Mouse (Mus musculus) telencephalon, adult 2 months (tissue): ENCODE data around the gene 1700003E16Rik.

ENCODE experiments used
- DNase-seq: peaks from one replicate; pipeline ENCODE4 v3.0.0-alpha.2; 2011; ENCODE audit warnings: low read depth, low spot score

Gene 1700003E16Rik

DNA sequence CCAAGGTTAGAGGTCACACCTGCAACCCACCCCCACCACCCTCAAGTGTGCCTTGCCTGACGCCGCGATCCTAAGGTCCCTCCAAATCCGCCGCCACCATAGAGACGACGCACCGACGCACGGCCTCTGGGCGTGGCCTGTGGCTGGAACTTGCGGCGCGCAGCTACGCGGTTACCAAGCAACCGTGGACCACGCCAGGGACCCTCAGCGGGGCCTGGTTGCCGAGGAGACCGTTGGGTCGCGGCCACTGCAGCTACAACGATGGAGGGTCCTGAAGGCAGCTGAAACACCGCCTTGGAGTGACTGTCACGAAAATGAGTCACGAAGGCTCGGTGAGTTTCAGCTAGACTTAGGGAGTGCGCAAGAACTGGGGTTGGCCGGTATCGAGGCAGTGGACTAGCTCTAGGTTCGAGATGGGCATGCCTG is at the start of gene 1700003E16Rik, which contains the start of gene Wdr54:
Gene 1700003E16Rik, plus strand, starts transcription at position 146 of the 426 bp plus-strand sequence.
Gene Wdr54, minus strand, starts transcription at position 139 of the 426 bp plus-strand sequence.
- DNase-seq = no peak

DNA sequence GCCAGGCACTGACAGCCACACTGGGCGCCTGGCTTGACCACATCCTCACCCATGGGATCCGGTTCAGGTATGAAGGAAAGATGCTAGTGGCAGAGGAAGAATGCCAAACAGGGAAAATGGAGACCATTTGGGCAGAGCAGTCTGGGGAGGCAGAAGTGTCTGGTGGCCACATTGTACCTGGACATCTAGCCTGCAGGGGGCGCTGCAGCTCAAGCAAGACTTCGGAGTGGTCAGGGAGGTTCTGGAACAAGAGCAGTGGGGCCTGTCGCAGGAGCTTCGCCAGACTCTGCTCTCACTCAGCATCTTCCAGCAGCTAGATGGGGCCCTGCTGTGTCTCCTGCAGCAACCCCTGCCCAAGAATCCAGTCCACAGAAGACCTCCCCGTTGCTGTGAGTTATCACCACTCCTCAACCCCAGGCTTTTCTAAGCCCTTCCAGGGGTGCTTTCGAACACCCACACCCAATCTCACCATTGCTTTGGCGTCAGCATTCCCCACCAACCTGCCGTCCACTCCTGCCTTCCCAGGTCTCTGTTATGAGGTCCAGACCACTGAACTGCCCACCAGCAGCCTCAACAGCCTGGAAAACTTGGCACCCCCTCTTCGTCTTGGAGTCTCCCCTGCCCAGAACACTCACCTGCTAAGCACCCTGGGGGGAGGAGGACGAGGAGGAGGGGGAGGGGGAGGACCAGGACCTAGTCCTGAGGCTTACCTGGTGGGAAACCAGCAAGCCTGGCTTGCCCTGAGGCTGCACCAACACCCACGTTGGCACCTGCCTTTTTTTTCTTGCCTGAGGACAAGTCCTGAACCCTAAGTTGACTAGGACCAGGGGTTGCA is 48.4 kb upstream of the 1700003E16Rik start:
- peak; percentile 31 for DNase-seq

DNA sequence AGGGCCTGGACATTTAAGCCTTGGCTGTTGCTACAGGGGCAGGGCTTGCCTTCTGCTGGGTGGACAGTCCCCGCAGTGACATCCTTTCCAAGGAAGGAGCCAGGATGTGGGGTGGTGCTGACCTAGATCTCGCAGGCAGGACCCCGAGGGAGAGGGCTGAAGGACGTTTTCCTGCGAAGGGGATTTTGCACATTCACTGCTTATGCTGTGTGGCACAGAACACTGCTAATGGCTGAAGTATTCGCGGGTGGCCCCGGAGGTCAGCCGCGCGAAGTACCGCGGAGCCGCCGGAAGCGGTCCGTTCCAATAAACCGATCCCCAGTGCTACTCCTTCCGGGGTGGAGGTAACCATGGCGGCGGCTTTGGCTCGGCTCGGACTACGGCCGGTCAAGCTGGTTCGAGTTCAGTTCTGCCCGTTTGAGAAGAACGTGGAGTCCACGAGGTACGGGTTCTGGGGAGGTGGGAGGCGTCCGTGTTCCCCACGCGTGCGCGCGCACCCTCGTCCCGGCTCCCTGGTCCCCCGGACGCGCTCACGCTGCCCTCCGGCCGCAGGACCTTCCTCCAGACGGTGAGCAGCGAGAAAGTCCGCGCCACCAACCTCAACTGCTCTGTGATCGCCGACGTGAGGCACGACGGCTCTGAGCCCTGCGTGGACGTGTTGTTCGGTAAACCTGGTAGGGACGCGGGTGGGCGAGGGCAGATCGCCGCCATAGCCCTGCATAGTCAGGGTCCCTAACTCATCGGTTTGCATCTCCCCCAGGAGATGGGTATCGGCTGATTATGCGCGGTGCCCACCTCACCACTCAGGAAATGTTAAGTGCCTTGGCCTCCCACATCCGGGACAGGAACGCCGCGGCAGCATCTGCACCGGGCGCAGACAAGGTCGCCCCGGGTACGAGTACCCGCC is 47.2 kb upstream of the 1700003E16Rik start, which contains the start of gene Mrpl53:
Gene Mrpl53, plus strand, starts transcription at position 279 of the 907 bp plus-strand sequence.
- DNase-seq = peak; percentile 54

DNA sequence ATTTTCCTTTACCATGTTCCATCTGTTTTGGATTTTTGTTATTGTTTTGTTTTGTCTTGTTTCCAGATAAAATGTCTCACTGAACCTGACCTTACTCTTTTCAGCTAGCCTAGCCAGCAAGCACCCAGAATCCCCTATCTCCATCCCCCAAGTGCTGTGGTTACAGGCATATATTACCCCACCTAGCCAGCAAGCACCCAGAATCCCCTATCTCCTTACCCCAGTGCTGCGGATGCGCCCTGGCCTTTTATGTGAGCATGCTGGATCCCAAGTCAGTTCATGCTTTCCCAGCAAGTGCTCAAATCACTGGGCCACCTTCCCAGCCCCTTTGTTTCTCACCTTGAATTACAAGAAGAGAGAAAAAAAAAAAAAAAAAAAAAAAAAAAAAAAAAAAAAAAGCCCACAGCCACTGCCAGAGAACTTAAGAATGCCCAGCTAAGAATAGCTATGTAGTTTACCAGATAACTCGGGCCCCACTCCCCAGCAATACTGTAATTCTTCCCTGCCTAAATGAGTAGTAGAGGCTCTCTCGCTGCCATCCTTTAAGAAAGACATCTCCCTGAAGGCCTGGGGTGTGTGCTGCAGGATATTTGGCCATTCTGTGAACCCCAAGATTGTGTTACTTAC is 44.6 kb upstream of the 1700003E16Rik start:
- DNase-seq = no peak

DNA sequence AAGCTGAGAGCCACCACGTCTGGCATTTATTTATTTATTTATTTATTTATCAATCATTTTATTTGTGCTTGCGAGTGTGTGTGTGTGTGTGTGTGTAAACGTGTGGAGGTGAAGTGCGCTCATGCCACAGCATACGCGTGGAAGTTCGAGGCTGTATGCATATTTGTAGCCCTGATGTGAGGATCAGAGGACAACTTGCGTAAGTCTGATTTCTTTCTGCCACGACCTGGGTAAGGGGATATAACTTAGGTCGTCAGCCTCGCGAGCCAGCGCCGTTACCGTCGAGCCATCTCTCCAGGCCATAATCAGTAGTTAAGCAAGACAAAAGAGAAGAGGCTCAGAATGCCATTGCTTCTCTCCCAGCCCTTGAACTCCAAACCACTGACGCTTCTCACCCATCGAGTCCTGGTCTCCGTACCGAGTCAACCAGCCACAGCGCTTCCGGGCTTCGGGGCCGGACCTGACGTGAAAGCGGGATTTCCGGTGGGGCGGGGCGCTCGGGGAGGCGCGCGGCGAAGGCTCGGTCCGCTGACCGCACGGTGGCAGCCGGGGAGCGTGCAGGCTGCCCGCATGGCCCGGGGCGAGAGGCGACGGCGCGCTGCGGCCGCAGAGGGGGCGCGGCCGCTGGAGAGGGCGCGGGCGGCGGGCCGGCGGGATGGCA is 41.1 kb upstream of the 1700003E16Rik start, which contains the start of gene Mogs:
Gene Mogs, plus strand, starts transcription at position 486 of the 661 bp plus-strand sequence.
- DNase-seq = no peak

DNA sequence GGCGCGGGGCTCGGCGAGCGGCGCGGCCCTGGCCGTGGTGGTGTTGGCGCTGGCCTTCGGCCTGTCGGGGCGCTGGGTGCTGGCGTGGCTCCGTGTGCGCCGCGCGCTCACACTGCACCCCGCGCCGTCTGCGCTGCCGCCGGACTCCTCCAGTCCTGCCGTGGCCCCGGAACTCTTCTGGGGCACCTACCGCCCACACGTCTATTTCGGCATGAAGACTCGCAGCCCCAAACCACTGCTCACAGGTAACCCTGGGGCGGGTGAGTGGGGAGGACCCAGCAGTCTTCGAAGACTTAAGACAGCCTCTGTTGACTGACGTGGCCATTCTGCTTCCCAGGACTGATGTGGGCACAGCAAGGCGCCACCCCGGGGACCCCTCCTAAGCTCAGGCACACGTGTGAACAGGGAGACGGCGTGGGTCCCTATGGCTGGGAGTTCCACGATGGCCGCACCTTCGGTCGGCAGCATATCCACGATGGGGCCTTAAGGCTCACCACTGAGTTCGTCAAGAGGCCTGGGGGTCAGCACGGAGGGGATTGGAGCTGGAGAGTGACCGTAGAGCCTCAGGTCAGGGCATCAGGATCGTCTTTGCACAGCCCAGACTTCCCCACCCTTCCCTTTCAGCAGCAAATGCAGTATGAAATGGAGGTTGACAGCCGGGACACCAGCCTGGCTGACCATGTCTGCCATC is 40.4 kb upstream of the 1700003E16Rik start:
- DNase-seq = no peak

DNA sequence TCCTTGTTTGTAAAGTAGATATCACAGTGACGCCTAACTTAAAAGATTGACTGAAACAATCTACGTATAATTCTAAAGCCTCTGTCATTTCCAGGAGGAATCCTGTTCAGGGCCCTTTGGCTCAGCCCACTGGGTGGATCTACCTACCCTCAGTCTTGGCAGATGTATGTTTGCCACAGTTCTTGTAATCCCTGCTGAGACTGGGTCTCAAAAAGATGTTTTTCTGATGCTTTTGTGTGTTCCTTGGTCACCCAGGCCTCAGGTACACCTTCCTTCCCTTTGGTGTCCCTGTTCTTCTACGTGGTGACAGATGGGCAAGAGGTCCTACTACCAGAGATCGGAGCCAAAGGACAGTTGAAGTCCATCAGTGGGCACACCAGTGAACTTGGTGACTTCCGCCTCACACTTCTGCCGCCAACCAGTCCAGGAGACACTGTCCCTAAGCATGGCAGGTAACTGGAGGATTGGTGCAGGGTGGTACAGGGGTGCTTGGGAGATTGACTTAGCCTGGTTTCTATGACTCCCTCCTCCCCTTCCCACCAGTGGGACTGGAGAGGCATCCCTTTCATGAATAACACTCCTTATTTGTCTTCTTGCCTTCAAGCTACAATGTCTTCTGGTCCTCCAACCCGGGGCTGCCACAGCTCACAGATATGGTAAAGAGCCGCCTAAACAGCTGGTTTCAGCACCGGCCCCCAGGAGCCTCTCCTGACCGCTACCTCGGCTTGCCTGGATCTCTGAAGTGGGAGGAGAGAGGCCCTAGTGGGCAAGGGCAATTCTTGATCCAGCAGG is 39.6 kb upstream of the 1700003E16Rik start:
- no peak for DNase-seq

DNA sequence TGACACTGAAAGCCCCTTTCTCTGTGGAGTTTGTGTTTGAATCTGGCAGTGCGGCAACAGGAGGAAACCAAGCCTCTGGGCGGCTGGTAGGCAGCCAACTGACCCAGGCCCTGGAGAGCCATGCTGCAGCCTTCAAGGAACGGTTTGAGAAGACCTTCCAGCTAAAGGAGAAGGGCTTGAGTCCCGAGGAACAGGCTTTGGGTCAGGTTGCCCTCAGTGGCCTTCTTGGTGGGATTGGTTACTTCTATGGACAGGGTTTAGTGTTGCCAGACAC is 39.1 kb upstream of the 1700003E16Rik start:
- no peak for DNase-seq

DNA sequence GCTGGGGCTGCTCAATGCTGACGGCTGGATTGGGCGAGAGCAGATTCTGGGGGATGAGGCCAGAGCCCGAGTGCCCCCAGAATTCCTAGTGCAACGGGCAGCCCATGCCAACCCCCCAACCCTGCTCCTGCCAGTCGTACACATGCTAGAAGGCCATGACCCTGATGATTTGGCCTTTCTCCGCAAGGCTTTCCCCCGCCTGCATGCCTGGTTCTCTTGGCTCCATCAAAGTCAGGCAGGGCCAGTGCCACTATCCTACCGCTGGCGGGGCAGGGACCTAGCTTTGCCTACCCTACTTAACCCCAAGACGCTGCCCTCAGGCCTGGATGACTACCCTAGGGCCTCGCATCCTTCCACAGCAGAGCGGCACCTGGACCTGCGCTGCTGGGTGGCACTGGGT is 38.6 kb upstream of the 1700003E16Rik start:
- no peak for DNase-seq

DNA sequence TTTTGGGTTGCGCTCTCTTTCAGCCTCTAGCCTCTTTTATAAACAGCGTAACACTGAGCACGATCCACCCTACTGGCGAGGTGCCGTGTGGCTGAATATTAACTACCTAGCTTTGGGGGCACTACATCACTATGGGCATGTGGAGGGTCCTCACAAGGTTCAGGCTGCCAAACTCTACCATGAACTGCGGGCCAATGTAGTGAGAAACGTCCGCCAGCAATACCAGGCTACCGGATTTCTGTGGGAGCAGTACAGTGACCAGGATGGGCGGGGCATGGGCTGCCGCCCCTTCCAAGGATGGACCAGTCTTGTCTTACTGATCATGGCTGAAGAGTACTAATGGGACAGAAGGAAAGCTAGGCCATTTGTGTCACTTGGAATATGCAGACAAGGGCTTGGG is 37.8 kb upstream of the 1700003E16Rik start:
- no peak for DNase-seq

DNA sequence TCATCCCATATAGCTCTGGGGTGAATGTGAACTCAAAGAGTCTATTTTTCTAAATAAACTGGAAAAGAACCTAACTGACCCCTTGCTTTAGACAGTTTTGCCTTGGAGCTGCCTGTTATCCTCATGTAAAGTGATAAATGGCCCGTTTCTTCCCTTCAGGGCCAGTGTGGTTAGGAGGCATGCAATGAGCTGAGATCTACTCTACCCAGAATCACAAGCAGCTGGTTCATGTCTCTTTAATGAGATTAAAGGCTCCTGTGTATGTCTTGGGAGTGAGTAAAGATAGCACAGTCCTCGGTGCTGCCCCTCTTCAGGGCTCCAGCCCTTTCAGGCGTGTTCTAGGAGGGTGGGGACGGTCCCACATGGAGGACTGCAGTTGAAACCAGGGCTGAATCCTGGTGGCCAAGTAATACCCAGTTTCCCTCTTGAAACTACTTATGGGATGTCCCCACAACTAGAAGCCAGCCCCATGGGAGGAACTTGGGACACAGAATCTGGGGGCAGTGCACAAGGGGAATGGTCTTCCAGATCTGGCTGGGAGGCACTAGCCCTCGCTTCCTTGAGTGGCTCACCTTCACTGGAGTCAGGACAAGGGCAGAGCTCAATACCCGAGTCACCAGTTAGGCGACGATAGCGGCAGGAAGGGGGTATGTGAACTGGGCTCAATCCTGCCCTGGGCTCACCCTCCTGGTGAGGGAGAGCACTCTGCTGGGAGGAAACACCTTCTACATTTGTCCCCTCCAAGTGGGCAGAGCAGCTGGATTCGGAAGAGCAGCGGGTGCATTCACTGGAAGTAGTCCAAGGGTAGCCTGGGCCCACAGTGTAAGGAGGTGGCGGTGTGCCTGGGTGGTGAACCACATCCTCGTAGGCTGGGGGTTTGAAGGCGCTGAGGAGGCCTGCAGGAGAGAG is 37.1 kb upstream of the 1700003E16Rik start:
- no peak for DNase-seq

DNA sequence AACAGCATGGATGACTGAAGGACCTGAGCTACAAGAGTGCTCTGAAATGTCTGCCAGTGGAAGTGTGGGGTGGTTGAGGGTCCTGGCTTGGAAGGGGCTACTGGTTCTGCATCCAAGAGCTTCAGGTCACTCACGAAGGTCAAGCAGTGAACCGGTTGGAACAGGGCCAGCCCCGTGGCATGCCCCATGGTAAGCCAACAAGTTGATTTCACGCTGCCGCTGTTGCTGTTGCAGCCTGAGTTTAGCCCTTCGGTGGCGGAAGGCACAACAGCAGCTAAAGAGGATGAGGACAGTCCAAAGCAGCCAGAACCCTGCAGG is 36.5 kb upstream of the 1700003E16Rik start:
- no peak for DNase-seq

DNA sequence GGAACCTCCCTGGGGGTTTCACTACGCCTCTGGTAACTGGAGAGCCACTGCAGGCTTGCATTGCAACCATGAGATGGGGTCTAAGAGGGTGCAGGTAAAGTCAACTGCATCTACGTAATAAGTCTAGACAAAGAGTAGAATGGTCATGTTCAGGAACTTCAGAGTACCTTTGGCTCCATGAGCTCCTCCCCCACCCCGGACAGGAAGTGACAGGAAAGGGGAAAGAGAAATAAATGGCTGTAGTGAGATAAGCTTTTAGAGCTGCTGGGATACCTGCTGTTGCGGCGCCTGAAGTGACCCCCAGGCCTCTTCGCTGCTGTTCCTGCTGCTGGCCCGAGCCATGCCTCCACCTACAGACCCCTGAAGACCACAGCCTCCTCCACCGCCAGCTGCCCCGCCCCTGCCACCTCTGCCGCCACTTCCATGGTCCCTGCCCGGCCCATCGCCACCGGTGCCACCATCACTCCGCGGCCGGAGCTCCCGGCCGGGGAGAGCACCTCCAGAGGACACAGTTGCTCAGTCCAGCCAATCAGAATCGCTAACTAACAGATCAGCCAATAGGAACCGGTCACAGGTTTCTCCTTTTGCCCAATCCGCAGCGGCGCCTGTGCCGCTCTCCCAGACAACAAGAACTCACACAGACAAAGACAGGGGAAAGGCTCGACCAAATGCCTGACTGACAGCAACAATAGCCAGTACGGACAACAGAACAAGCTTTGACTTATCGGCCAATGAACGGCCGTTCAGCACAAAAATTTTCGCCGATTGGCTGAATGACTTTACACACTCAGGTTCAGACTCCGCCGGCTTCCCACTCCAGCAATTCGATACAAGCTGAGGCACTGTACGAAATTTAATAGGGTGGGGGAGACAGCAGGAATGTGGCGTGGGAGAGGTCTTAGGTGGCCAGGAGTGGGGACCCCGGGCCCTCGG is 35.0 kb upstream of the 1700003E16Rik start, which contains the start of gene Wbp1:
Gene Wbp1, minus strand, starts transcription at position 630 of the 933 bp plus-strand sequence.
- DNase-seq = peak; percentile 100

DNA sequence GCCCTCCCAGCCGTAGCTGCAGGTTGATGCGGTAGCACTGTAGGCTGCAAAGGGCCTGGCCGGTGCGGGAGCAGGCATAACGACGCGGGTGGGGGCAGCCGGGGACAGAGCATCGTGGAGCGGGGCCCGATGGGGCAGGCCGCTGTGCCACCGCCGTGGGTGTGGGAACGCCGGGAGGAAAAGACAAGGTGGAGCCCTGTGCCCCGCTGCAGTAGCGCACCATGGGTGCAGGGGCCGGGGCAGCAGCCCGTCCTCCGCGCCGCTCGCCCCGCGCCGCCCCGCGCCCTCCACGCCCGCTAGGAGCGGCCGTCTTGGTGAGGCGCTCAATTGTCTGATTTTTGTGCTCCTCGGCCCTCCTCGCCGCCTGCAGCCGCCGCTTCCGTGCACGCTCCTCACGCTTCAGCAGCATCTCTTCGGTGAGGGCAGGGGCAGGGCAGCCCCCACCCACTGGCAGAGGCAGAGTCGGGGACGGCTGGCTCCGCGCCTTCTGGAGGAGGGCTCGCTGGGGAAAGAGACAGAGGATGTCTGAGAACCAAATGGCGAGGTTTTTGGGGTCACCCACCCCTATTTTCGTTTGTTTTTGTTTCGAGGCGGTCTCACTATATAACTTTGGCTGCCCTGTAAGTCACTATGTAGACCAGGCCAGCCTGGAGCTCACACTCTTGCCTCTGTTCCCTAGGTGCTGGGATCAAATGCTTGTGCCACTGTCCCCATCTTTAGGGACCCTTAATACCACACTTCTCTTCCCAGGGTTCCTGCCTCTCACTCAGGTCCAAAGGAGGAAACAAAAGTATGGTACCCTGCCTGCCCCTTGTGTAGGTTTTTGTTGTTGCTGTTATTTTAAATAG is 34.1 kb upstream of the 1700003E16Rik start:
- DNase-seq = no peak

DNA sequence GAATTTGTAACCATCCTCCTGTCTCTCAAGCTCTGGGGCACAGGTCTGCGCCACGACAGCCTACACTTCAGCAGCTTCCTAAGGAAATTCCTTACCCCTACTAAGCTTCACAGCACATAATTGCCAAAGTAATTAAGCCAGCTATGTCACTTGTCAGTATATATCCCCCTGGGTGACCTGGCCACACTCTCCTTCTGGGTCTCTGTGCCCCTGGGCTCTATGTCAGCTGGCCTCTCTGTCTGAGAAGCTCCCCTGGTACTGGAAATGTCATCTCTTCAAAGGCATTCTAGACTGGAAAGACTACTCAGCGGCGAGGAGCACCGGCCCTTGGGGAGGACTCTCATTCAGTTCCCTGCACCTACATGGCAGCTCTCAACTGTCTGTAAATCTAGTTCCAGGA is 33.2 kb upstream of the 1700003E16Rik start:
- DNase-seq = no peak

DNA sequence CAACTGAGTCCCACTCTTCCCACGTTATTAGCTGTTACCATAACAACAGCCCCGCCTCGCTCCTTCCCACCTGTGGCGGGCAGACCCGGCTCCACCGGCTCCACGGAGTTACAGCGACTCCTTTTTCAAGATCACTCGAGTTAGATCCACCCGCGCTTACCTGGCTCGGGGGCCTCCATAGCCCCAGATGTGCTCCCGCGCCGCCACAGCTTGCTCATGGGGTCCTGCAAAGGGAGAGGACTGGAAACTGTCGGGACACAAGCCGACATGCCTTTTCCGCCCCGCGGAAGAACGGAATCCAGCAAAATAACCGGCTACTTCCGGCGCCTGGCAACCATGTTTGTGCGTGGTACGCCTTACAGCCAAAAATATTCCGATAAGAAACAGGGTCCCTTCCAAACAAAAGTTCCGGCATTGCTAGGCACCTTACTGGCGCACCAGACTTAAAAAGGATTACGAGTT is 31.3 kb upstream of the 1700003E16Rik start:
- DNase-seq = peak; percentile 96

DNA sequence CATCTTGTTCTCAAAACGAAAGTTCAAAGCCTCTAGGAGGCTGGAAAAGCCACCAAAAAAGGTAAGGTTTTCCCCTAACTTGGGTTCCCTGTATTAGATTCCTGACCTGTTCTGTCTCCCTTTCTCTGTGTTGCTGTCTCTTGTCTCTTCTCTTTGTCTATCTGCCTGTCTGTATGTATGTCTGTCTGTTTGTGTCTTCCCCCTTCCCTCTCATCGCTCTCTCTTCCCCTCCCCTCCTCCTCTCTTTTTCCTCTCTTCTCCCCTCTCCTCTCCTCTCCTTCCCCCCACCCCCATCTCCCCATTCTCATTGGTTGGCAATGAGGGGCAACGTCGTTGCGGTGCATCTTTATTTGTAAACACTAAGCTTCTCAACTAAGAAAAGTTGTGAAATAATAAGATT is 30.9 kb upstream of the 1700003E16Rik start, which contains the start of gene Ino80b:
Gene Ino80b, minus strand, starts transcription at position 101 of the 400 bp plus-strand sequence.
- no peak for DNase-seq
